9 mouse cellular contexts compared by ENCODE assay signal in the genomic region with DNA sequence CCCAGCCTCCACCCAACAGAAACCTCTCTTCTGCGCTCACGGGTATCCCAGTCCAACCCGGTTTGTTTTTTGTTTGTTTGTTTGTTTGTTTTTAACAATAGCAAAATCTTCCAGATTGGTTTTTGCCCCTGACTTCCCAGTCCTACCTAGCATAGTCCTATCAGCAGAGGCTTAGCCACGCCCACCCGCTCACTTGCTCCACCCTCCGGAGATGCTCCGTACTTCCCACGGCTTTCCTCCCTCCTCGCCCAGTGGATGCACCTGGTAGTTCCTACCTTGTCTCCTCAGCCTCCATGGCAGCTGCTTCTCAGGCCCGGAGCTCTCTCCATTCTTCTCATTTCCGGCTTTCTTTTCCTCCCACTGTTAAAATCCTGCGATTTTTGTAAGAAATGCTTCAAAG. TPM values are rescaled to one million over a fixed set of nuclear protein-coding genes. Genes with fewer than 3 reads are reported as not detected.
DNase-seq lines count a peak whose midpoint lies in the region; ATAC-seq lines count a peak whose summit lies in the region.
"Had no signal": no experiment of that assay in that cellular context is flagged by ENCODE, and none has a peak within 500 bp of the region (broad histone marks: within the 10 kb centered on the region; RNA-seq: fewer than 3 reads in every experiment).

No protein-coding gene starts in this region.

- H3K36me3 ChIP-seq in forebrain, embryonic 11.5 days (ENCODE audit: control insufficient read depth, insufficient read depth, low read length), result no peaks in the 10 kb centered on the region

- no peak overlapping the region for H3K9ac ChIP-seq in forebrain, embryonic 11.5 days (ENCODE audit: low read length)

- WGBS in forebrain, embryonic 11.5 days, result 20% methylated on average over 12 of the region's 12 CpGs

- 0 out of 2 replicates have a peak, but pooled peaks have one; percentile 53 for ATAC-seq in forebrain, embryonic 11.5 days (replicated peaks; ENCODE audit: low FRiP score)

- H3K27ac ChIP-seq in forebrain, embryonic 11.5 days (ENCODE audit: low read depth, low read length), result no peak overlapping the region

- no peak overlapping the region for H3K4me2 ChIP-seq in forebrain, embryonic 11.5 days (ENCODE audit: low read depth, low read length, severe bottlenecking)

- H3K4me1 ChIP-seq in forebrain, embryonic 11.5 days (replicated peaks; ENCODE audit: control insufficient read depth, insufficient read depth, low read length), result no peaks in the 10 kb centered on the region; the same call in 1 of the 2 replicates

- no peaks in the 10 kb centered on the region for H3K9me3 ChIP-seq in forebrain, embryonic 11.5 days (ENCODE audit: control insufficient read depth, low read length)

- no peak overlapping the region for H3K4me3 ChIP-seq in forebrain, embryonic 11.5 days (ENCODE audit: low read depth, low read length)

- peak; percentile 31 to 51 for DNase-seq in cerebellum, postnatal 36 days
- DNase-seq in cerebellum, adult 9-10 months, result no peak
- DNase-seq in ovary, postnatal 14 days (ENCODE audit: low spot score), result peak; percentile 22
- no peak for DNase-seq in ovary, postnatal 10 days (ENCODE audit: low spot score)
- peak; percentile 74 for DNase-seq in forebrain, embryonic 11.5 days (ENCODE audit: low spot score)
- DNase-seq in lung, postnatal 10 days, result peak; percentile 70
- DNase-seq in Muller cell, postnatal 12 days (ENCODE audit: inconsistent ontology term), result no peak
- no peak for DNase-seq in frontal cortex, postnatal 10 days (ENCODE audit: low spot score in 2 of 2)

- H3K27me3 ChIP-seq in forebrain, embryonic 11.5 days (ENCODE audit: control insufficient read depth, insufficient read depth, low read length), result no peaks in the 10 kb centered on the region

RNA-seq across cellular contexts. Expression of gene Gm10188, which starts 4.0 kb away (rescaled TPM):
- polyA plus RNA-seq in forebrain, embryonic 11.5 days (2014; fragmentation: Nextera tagmentation; extraction: Ambion mirVana), result not detected in 2 replicates
- polyA plus RNA-seq: heart, embryonic 16.5 days had no signal

RNA-seq across cellular contexts. Expression of gene AC124108.1, which starts 42.3 kb away (rescaled TPM):
- polyA plus RNA-seq in forebrain, embryonic 11.5 days (2014; fragmentation: Nextera tagmentation; extraction: Ambion mirVana), result 4.7 and 5.6 TPM in 2 replicates
- polyA plus RNA-seq: heart, embryonic 16.5 days had no signal

RNA-seq across cellular contexts. Expression of gene Lemd1, which starts 42.3 kb away (rescaled TPM):
- polyA plus RNA-seq in forebrain, embryonic 11.5 days (2014; fragmentation: Nextera tagmentation; extraction: Ambion mirVana), result 8.1 and 12.1 TPM in 2 replicates
- polyA plus RNA-seq: heart, embryonic 16.5 days had no signal

Comparison
In these comparisons a context has a peak if more than half of its experiments do, and no peak if none do; other contexts are left out.
1. DNase-seq: peak in cerebellum, postnatal 36 days (2 of 2), ovary, postnatal 14 days (single experiment), forebrain, embryonic 11.5 days (single experiment) and lung, postnatal 10 days (single experiment); none in cerebellum, adult 9-10 months (single experiment), ovary, postnatal 10 days (single experiment), Muller cell, postnatal 12 days (single experiment) and frontal cortex, postnatal 10 days (0 of 2).